Comparison of ENCODE assay signal across 9 mouse cellular contexts in the genomic region with DNA sequence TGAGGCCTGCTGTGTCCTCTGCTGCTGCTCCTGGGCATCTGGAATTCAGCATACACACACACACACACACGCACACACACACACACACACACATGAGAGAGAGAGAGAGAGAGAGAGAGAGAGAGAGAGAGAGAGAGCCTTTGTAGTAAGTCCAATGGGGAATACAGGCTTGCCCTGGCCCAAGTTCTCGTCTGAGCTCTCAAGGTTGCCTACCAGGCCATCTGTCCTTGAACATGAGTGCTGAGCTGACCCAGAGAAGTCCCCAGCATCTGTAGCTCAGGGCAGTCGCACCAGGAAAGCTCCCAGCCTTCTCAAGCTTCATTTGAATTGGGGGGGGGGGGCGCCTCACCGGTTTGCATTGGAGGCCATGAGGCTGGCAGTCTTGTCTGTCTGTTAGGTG. TPM values are rescaled to one million over a fixed set of nuclear protein-coding genes. Genes with fewer than 3 reads are reported as not detected.
DNase-seq lines count a peak whose midpoint lies in the region; ATAC-seq and TF ChIP-seq lines count a peak whose summit lies in the region.
"Had no signal": no experiment of that assay in that cellular context is flagged by ENCODE, and none has a peak within 500 bp of the region (broad histone marks: within the 10 kb centered on the region; RNA-seq: fewer than 3 reads in every experiment).

No protein-coding gene starts in this region.

- DNase-seq in forebrain, embryonic 10.5 days (ENCODE audit: extremely low spot score, low spot score) = no peak
- no peak for DNase-seq in forebrain, embryonic 14.5 days (ENCODE audit: low spot score)
- no peak for DNase-seq in kidney, adult 2 months
- no peak for DNase-seq in kidney, postnatal 14 days
- no peak for DNase-seq in stomach, postnatal 0 days (ENCODE audit: low spot score)
- no peak for DNase-seq in yolk sac, embryonic 10.5 days (ENCODE audit: low spot score)

- no peak for TF ChIP-seq CTCF in kidney, adult 2 months (conservative IDR thresholded peaks at IDR 0.05; ENCODE audit: insufficient read depth, insufficient read length, low read depth, low read length)
- no peak for TF ChIP-seq CTCF in stomach, postnatal 0 days (IDR thresholded peaks at IDR 0.05; ENCODE audit: low read depth)

- WGBS in forebrain, embryonic 10.5 days = 88% methylated on average over 5 of the region's 5 CpGs
- WGBS in forebrain, embryonic 14.5 days = 61% methylated on average over 5 of the region's 5 CpGs
- 77% methylated on average over 5 of the region's 5 CpGs for WGBS in kidney, adult 2 months
- WGBS in stomach, embryonic 16.5 days = 76% methylated on average over 5 of the region's 5 CpGs
- 79% methylated on average over 5 of the region's 5 CpGs for WGBS in stomach, postnatal 0 days
- WGBS in forebrain, embryonic 12.5 days = 81% methylated on average over 5 of the region's 5 CpGs

- no peak for TF ChIP-seq EP300 in stomach, postnatal 0 days (optimal IDR thresholded peaks at IDR 0.05)

- no peaks in the 10 kb centered on the region for H3K27me3 ChIP-seq in forebrain, embryonic 10.5 days (ENCODE audit: poor library complexity, severe bottlenecking)
- H3K27me3 ChIP-seq in forebrain, embryonic 14.5 days (replicated peaks; ENCODE audit: control insufficient read depth, insufficient read depth, low read length) = no peaks in the 10 kb centered on the region
- H3K27me3 ChIP-seq in kidney, adult 2 months (replicated peaks; ENCODE audit: control insufficient read depth, insufficient read depth, low read length) = no peaks in the 10 kb centered on the region
- no peaks in the 10 kb centered on the region for H3K27me3 ChIP-seq in stomach, embryonic 16.5 days (ENCODE audit: control insufficient read depth, insufficient read depth, low read length)
- H3K27me3 ChIP-seq in stomach, postnatal 0 days (ENCODE audit: control insufficient read depth, insufficient read depth, low read length) = no peaks in the 10 kb centered on the region
- no peaks in the 10 kb centered on the region for H3K27me3 ChIP-seq in forebrain, embryonic 12.5 days
- H3K27me3 ChIP-seq: stomach, embryonic 15.5 days had no signal

- peaks cover 20% of the 10 kb centered on the region for H3K4me1 ChIP-seq in forebrain, embryonic 10.5 days
- H3K4me1 ChIP-seq in forebrain, embryonic 14.5 days (ENCODE audit: control insufficient read depth, insufficient read depth, low read length) = no peaks in the 10 kb centered on the region
- H3K4me1 ChIP-seq in kidney, adult 2 months (ENCODE audit: control insufficient read depth, insufficient read depth, low read length) = no peaks in the 10 kb centered on the region
- H3K4me1 ChIP-seq in stomach, embryonic 16.5 days (ENCODE audit: control insufficient read depth, insufficient read depth, low read length) = peaks cover 6% of the 10 kb centered on the region; the same call in 1 of the 2 replicates
- no peaks in the 10 kb centered on the region; the same call in 1 of the 2 replicates for H3K4me1 ChIP-seq in stomach, postnatal 0 days (replicated peaks; ENCODE audit: control insufficient read depth, insufficient read depth)
- peaks cover 26% of the 10 kb centered on the region for H3K4me1 ChIP-seq in forebrain, embryonic 12.5 days

- no peaks in the 10 kb centered on the region for H3K9me3 ChIP-seq in forebrain, embryonic 10.5 days
- no peaks in the 10 kb centered on the region for H3K9me3 ChIP-seq in forebrain, embryonic 14.5 days (replicated peaks; ENCODE audit: control insufficient read depth, low read length)
- H3K9me3 ChIP-seq in stomach, embryonic 16.5 days (replicated peaks; ENCODE audit: control insufficient read depth, low read length) = no peaks in the 10 kb centered on the region
- no peaks in the 10 kb centered on the region for H3K9me3 ChIP-seq in stomach, postnatal 0 days (ENCODE audit: control insufficient read depth, low read length)
- no peaks in the 10 kb centered on the region for H3K9me3 ChIP-seq in forebrain, embryonic 12.5 days
- H3K9me3 ChIP-seq: stomach, embryonic 15.5 days had no signal

- H3K4me2 ChIP-seq in forebrain, embryonic 14.5 days (ENCODE audit: low read length) = no peak overlapping the region
- H3K4me2 ChIP-seq in stomach, embryonic 16.5 days (ENCODE audit: low read depth, low read length) = no peak overlapping the region
- H3K4me2 ChIP-seq in stomach, postnatal 0 days (replicated peaks; ENCODE audit: low read depth) = no peak overlapping the region
- H3K4me2 ChIP-seq in forebrain, embryonic 12.5 days = no peak overlapping the region
- H3K4me2 ChIP-seq: stomach, embryonic 15.5 days had no signal

- TF ChIP-seq POLR2A in kidney, adult 2 months (IDR thresholded peaks at IDR 0.05; ENCODE audit: low read depth, low read length) = no peak

- peak overlapping the region; percentile 53; the same call in 1 of the 2 replicates for H3K27ac ChIP-seq in forebrain, embryonic 10.5 days
- no peak overlapping the region for H3K27ac ChIP-seq in forebrain, embryonic 14.5 days (ENCODE audit: low read depth, low read length)
- 0 out of 2 replicates have a peak overlapping the region, but pooled peaks have one; percentile 7 for H3K27ac ChIP-seq in kidney, adult 2 months (ENCODE audit: insufficient read depth, low read depth, low read length)
- peak overlapping the region; percentile 56; the same call in 1 of the 2 replicates for H3K27ac ChIP-seq in stomach, embryonic 16.5 days (ENCODE audit: low read length)
- H3K27ac ChIP-seq in stomach, postnatal 0 days (replicated peaks) = no peak overlapping the region
- no peak overlapping the region for H3K27ac ChIP-seq in forebrain, embryonic 12.5 days
- H3K27ac ChIP-seq: stomach, embryonic 15.5 days had no signal

- no peak overlapping the region for H3K9ac ChIP-seq in forebrain, embryonic 14.5 days (ENCODE audit: low read length)
- no peak overlapping the region; the same call in 1 of the 2 replicates for H3K9ac ChIP-seq in stomach, embryonic 16.5 days (ENCODE audit: low read length)
- H3K9ac ChIP-seq in stomach, postnatal 0 days (ENCODE audit: low read length) = no peak overlapping the region
- no peak overlapping the region for H3K9ac ChIP-seq in forebrain, embryonic 12.5 days
- H3K9ac ChIP-seq: stomach, embryonic 15.5 days had no signal

- no peak for ATAC-seq in forebrain, embryonic 14.5 days
- no peak for ATAC-seq in stomach, embryonic 16.5 days (ENCODE audit: insufficient read depth, low FRiP score)
- ATAC-seq in stomach, postnatal 0 days (ENCODE audit: low FRiP score, low TSS enrichment) = no peak; the same call in 1 of the 2 replicates
- no peak for ATAC-seq in forebrain, embryonic 12.5 days (ENCODE audit: low FRiP score)

- H3K36me3 ChIP-seq in forebrain, embryonic 10.5 days (replicated peaks) = peaks cover 36% of the 10 kb centered on the region
- peaks cover 42% of the 10 kb centered on the region for H3K36me3 ChIP-seq in forebrain, embryonic 14.5 days (ENCODE audit: control insufficient read depth, insufficient read depth, low read length)
- H3K36me3 ChIP-seq in kidney, adult 2 months (ENCODE audit: control insufficient read depth, insufficient read depth, low read length) = no peaks in the 10 kb centered on the region
- H3K36me3 ChIP-seq in stomach, embryonic 16.5 days (ENCODE audit: control insufficient read depth, insufficient read depth, low read length) = 0 out of 2 replicates have a peak, but pooled peaks cover 12% of the 10 kb centered on the region
- H3K36me3 ChIP-seq in stomach, postnatal 0 days (ENCODE audit: control insufficient read depth, insufficient read depth, low read length) = peaks cover 8% of the 10 kb centered on the region
- peaks cover 33% of the 10 kb centered on the region for H3K36me3 ChIP-seq in forebrain, embryonic 12.5 days (replicated peaks)

- no peak overlapping the region for H3K4me3 ChIP-seq in forebrain, embryonic 10.5 days
- H3K4me3 ChIP-seq in forebrain, embryonic 14.5 days (ENCODE audit: low read depth, low read length) = no peak overlapping the region
- no peak overlapping the region for H3K4me3 ChIP-seq in kidney, adult 2 months (ENCODE audit: insufficient read depth, low read depth, low read length)
- H3K4me3 ChIP-seq in stomach, embryonic 16.5 days (replicated peaks; ENCODE audit: low read length) = no peak overlapping the region
- H3K4me3 ChIP-seq in stomach, postnatal 0 days (ENCODE audit: low read depth, low read length) = no peak overlapping the region
- no peak overlapping the region for H3K4me3 ChIP-seq in forebrain, embryonic 12.5 days (replicated peaks)
- H3K4me3 ChIP-seq: stomach, embryonic 15.5 days had no signal

RNA-seq across cellular contexts. Expression of a gene that starts 9.9 kb away (rescaled TPM):
- 33.1 and 34.2 TPM in 2 replicates for polyA plus RNA-seq in forebrain, embryonic 10.5 days (2016; fragmentation: Nextera tagmentation; extraction: Ambion mirVana)
- polyA plus RNA-seq in forebrain, embryonic 14.5 days (2014; fragmentation: Nextera tagmentation; extraction: Ambion mirVana) = 29.1 and 36.3 TPM in 2 replicates
- polyA plus RNA-seq in kidney, adult 2 months (2012; rRNA removed) = 30.5 and 32.3 TPM in 2 replicates
- 35.9 and 42.0 TPM in 2 replicates for polyA plus RNA-seq in stomach, embryonic 16.5 days (2015; fragmentation: Nextera tagmentation; extraction: Ambion mirVana)
- polyA plus RNA-seq in stomach, postnatal 0 days (2015; fragmentation: Nextera tagmentation; extraction: Ambion mirVana) = 14.2 and 16.1 TPM in 2 replicates
- 43.0 and 50.4 TPM in 2 replicates for polyA plus RNA-seq in forebrain, embryonic 12.5 days (2016; fragmentation: Nextera tagmentation; extraction: Ambion mirVana)

RNA-seq across cellular contexts. Expression of a gene that starts 10.7 kb away (rescaled TPM):
- 38.3 and 39.5 TPM in 2 replicates for polyA plus RNA-seq in forebrain, embryonic 10.5 days (2016; fragmentation: Nextera tagmentation; extraction: Ambion mirVana)
- 25.8 and 32.3 TPM in 2 replicates for polyA plus RNA-seq in forebrain, embryonic 14.5 days (2014; fragmentation: Nextera tagmentation; extraction: Ambion mirVana)
- polyA plus RNA-seq in kidney, adult 2 months (2012; rRNA removed) = 47.7 and 51.6 TPM in 2 replicates
- 12.7 and 13.1 TPM in 2 replicates for polyA plus RNA-seq in stomach, embryonic 16.5 days (2015; fragmentation: Nextera tagmentation; extraction: Ambion mirVana)
- 36.4 and 41.7 TPM in 2 replicates for polyA plus RNA-seq in stomach, postnatal 0 days (2015; fragmentation: Nextera tagmentation; extraction: Ambion mirVana)
- polyA plus RNA-seq in forebrain, embryonic 12.5 days (2016; fragmentation: Nextera tagmentation; extraction: Ambion mirVana) = 60.4 and 61.1 TPM in 2 replicates

RNA-seq across cellular contexts. Expression of a gene that starts 38.1 kb away (rescaled TPM):
- 118 and 119 TPM in 2 replicates for polyA plus RNA-seq in forebrain, embryonic 10.5 days (2016; fragmentation: Nextera tagmentation; extraction: Ambion mirVana)
- polyA plus RNA-seq in forebrain, embryonic 14.5 days (2014; fragmentation: Nextera tagmentation; extraction: Ambion mirVana) = 255 and 273 TPM in 2 replicates
- 30.2 and 34.7 TPM in 2 replicates for polyA plus RNA-seq in kidney, adult 2 months (2012; rRNA removed)
- polyA plus RNA-seq in stomach, embryonic 16.5 days (2015; fragmentation: Nextera tagmentation; extraction: Ambion mirVana) = 66.8 and 71.8 TPM in 2 replicates
- 110 and 118 TPM in 2 replicates for polyA plus RNA-seq in stomach, postnatal 0 days (2015; fragmentation: Nextera tagmentation; extraction: Ambion mirVana)
- polyA plus RNA-seq in forebrain, embryonic 12.5 days (2016; fragmentation: Nextera tagmentation; extraction: Ambion mirVana) = 160 and 163 TPM in 2 replicates

Comparison
In these comparisons a context has a peak if more than half of its experiments do, and no peak if none do; other contexts are left out.
1. H3K27ac ChIP-seq: peak in forebrain, embryonic 10.5 days (single experiment), kidney, adult 2 months (single experiment) and stomach, embryonic 16.5 days (single experiment); none in forebrain, embryonic 14.5 days (single experiment), stomach, postnatal 0 days (single experiment) and forebrain, embryonic 12.5 days (single experiment).